Mouse (Mus musculus): ENCODE measurements at regions not wholly inside any gene's neighbourhood (a gene's known extent, or its start where the extent isn't known, plus 50 kb on each side); places are given as distances from the start of the nearest gene placed in this dataset.

GRCm38 (mm10) chr13:101598126-101598485 is 169.9 kb downstream of the Pik3r1 start:
- peaks cover 50% of the 10 kb centered on the region for H3K27me3 ChIP-seq (ENCODE audit: control insufficient read depth)
- peaks cover 16% of the 10 kb centered on the region for H3K4me1 ChIP-seq (ENCODE audit: control insufficient read depth)
- TF ChIP-seq GATA1 (IDR thresholded peaks at IDR 0.05; ENCODE audit: low read length) = no peak
- TF ChIP-seq TAL1 (IDR thresholded peaks at IDR 0.05; ENCODE audit: low read length) = no peak
- no peaks in the 10 kb centered on the region for H3K9me3 ChIP-seq (ENCODE audit: control insufficient read depth, low read length)
- H3K4me3 ChIP-seq (replicated peaks) = no peak overlapping the region
- H3K36me3 ChIP-seq (ENCODE audit: control insufficient read depth) = no peaks in the 10 kb centered on the region

- TF ChIP-seq TAL1 (IDR thresholded peaks at IDR 0.05; ENCODE audit: low read length) = no peak
- TF ChIP-seq GATA1 (IDR thresholded peaks at IDR 0.05; ENCODE audit: low read length) = no peak
- peaks cover 48% of the 10 kb centered on the region for H3K27me3 ChIP-seq (ENCODE audit: control insufficient read depth)
- no peaks in the 10 kb centered on the region for H3K36me3 ChIP-seq (ENCODE audit: control insufficient read depth)
- peaks cover 16% of the 10 kb centered on the region for H3K4me1 ChIP-seq (ENCODE audit: control insufficient read depth)
- H3K9me3 ChIP-seq (ENCODE audit: control insufficient read depth, low read length) = no peaks in the 10 kb centered on the region
- H3K4me3 ChIP-seq (replicated peaks) = no peak overlapping the region
Measured at GRCm38 (mm10) chr13:101597243-101598125, 170.5 kb downstream of the Pik3r1 start.

- no peak overlapping the region for H3K4me3 ChIP-seq (replicated peaks)
- no peak for TF ChIP-seq GATA1 (IDR thresholded peaks at IDR 0.05; ENCODE audit: low read length)
- no peak for TF ChIP-seq TAL1 (IDR thresholded peaks at IDR 0.05; ENCODE audit: low read length)
- H3K27me3 ChIP-seq (ENCODE audit: control insufficient read depth) = peaks cover 34% of the 10 kb centered on the region
Measured at GRCm38 (mm10) chr13:101594511-101595175, 173.4 kb downstream of the Pik3r1 start.

GRCm38 (mm10) chr13:101592355-101592754 is 175.7 kb downstream of the Pik3r1 start:
- TF ChIP-seq GATA1 (IDR thresholded peaks at IDR 0.05; ENCODE audit: low read length) (no peak), TAL1 (IDR thresholded peaks at IDR 0.05; ENCODE audit: low read length) (no peak)
- H3K4me3 ChIP-seq (replicated peaks) = no peak overlapping the region
- H3K9me3 ChIP-seq (ENCODE audit: control insufficient read depth, low read length) = no peaks in the 10 kb centered on the region
- peaks cover 13% of the 10 kb centered on the region for H3K4me1 ChIP-seq (ENCODE audit: control insufficient read depth)
- peaks cover 41% of the 10 kb centered on the region for H3K27me3 ChIP-seq (ENCODE audit: control insufficient read depth)
- H3K36me3 ChIP-seq (ENCODE audit: control insufficient read depth) = no peaks in the 10 kb centered on the region

More at GRCm38 (mm10) chr13:101594511-101595175, 173.4 kb downstream of the Pik3r1 start:
- Histone ChIP-seq H3K36me3 (ENCODE audit: control insufficient read depth) (no peaks in the 10 kb centered on the region), H3K9me3 (ENCODE audit: control insufficient read depth, low read length) (no peaks in the 10 kb centered on the region), H3K4me1 (ENCODE audit: control insufficient read depth) (peaks cover 15% of the 10 kb centered on the region)

DNA sequence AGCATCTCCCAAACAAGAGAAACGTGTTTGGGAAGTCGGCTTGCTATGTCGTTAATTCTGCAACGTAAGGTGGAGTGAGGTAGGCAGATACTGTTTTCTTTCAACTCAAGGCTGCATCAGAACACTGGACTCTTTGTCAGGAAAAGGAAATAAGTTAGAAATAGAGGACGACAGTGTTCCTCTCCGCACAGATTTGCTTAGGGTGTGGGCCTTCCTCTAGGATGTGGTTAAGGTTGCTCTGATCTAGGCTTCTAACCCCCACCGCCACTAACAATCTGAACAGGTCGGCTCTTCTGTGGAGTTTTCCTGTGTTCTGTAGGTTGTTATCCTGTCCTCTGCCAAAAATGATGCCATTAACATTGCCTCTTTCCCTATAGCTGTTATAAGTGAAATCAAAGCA is 179.1 kb downstream of the Pik3r1 start:
- Histone ChIP-seq H3K27me3 (ENCODE audit: control insufficient read depth) (peaks cover 50% of the 10 kb centered on the region), H3K9me3 (ENCODE audit: control insufficient read depth, low read length) (no peaks in the 10 kb centered on the region), H3K4me1 (ENCODE audit: control insufficient read depth) (peaks cover 18% of the 10 kb centered on the region), H3K4me3 (replicated peaks) (no peak overlapping the region), H3K36me3 (ENCODE audit: control insufficient read depth) (no peaks in the 10 kb centered on the region)
- no peak for TF ChIP-seq TAL1 (IDR thresholded peaks at IDR 0.05; ENCODE audit: low read length)
- TF ChIP-seq GATA1 (IDR thresholded peaks at IDR 0.05; ENCODE audit: low read length) = no peak

DNA sequence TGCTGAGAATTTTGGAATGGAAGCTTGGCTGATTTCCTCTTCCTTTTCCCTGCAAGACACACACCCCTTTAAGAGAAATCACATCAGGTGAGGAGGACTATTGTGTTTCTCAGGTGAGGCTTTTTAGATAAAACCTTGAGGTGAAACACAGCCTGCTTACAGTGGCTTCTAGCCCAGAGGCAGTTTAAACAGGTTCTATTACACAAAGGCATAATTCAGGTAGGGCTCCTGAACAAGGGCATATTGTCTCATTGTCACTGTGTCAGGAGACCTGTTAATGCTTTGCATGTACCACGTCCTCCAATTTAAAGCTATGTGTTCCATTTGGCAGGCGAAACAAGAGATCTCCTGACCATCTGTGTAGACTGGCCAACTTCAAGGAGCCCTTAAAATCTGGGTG is 181.2 kb downstream of the Pik3r1 start:
- Histone ChIP-seq H3K36me3 (ENCODE audit: control insufficient read depth) (no peaks in the 10 kb centered on the region), H3K4me1 (ENCODE audit: control insufficient read depth) (peaks cover 18% of the 10 kb centered on the region), H3K9me3 (ENCODE audit: control insufficient read depth, low read length) (no peaks in the 10 kb centered on the region), H3K4me3 (replicated peaks) (no peak overlapping the region), H3K27me3 (ENCODE audit: control insufficient read depth) (peaks cover 42% of the 10 kb centered on the region)
- TF ChIP-seq GATA1 (IDR thresholded peaks at IDR 0.05; ENCODE audit: low read length) (no peak), TAL1 (IDR thresholded peaks at IDR 0.05; ENCODE audit: low read length) (no peak)

DNA sequence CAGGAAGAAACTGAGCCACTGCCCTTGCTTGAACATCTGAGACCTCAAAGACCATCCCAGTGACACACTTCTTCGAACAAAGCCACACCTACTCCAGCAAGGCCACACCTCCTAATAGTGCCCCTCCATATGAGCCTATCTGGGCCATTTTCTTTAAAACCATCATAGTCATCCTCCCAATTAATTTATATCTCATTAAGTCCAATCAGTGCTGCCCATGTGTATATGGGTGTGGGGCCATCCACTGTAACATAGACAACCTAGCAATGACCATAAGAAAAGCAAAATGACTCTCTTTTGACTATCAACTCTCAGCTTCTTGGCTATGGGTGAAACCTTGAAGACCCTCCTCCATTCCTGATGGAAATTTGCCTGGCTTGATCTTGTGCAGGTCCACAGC is 191.5 kb downstream of the Pik3r1 start:
- TF ChIP-seq GATA1 (IDR thresholded peaks at IDR 0.05; ENCODE audit: low read length) = no peak
- TF ChIP-seq TAL1 (IDR thresholded peaks at IDR 0.05; ENCODE audit: low read length) = no peak
- Histone ChIP-seq H3K9me3 (ENCODE audit: control insufficient read depth, low read length) (no peaks in the 10 kb centered on the region), H3K27me3 (ENCODE audit: control insufficient read depth) (peaks cover 2% of the 10 kb centered on the region; the same call in 1 of the 2 replicates), H3K4me1 (ENCODE audit: control insufficient read depth) (peaks cover 69% of the 10 kb centered on the region), H3K4me3 (replicated peaks) (no peak overlapping the region), H3K36me3 (ENCODE audit: control insufficient read depth) (no peaks in the 10 kb centered on the region; the same call in 1 of the 2 replicates)

DNA sequence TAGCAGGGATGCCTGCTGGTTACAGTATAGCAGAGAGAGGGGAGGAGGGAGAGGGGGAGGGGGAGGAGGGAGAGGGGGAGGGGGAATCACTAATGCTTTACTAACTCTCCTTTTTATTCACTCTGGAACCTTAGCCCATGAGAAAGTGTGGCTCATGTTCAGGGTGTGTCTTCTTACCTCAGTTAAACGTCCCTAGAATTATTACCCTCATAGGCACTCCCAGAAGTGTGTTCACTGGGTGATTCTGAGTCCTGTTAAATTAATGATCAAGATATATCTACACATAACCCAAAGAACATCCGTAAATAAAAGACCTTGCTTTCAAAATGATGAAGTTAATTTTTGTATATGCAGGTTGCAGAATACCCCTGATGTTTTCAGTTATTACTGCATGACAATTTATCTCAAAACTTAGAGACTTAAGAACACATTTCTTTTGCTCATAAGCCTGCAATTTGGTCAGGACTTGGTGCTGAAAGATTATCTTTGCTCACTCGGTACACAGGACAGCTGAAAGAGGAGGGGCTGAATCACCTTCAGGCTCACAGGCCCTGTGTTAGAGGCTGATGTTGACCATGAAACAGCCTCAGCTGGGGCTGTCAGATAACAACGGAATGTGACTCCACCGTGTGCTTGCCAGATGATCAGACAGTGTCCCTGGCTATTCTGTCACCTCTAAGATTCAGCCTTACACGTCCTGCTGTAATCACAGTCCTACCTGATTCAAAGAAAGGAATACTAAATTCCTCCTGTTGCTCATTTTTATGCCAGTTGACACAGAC is 195.0 kb downstream of the Pik3r1 start:
- H3K27me3 ChIP-seq (ENCODE audit: control insufficient read depth) = no peaks in the 10 kb centered on the region
- peaks cover 79% of the 10 kb centered on the region for H3K4me1 ChIP-seq (ENCODE audit: control insufficient read depth)
- H3K36me3 ChIP-seq (ENCODE audit: control insufficient read depth) = no peaks in the 10 kb centered on the region; the same call in 1 of the 2 replicates
- peak overlapping the region; percentile 26 for H3K4me3 ChIP-seq (replicated peaks)
- TF ChIP-seq GATA1 (IDR thresholded peaks at IDR 0.05; ENCODE audit: low read length) (peak; percentile 95), TAL1 (IDR thresholded peaks at IDR 0.05; ENCODE audit: low read length) (peak; percentile 98)
- H3K9me3 ChIP-seq (ENCODE audit: control insufficient read depth, low read length) = no peaks in the 10 kb centered on the region
